Mouse (Mus musculus) spleen, adult 2 months (tissue): ENCODE results near the gene Crocc2. TPM values are rescaled to one million over a fixed set of nuclear protein-coding genes. Genes with fewer than 3 reads are reported as not detected.

Experiments used
- DNase-seq, 2 experiments: peaks; one replicate each; pipeline versions ENCODE4 v3.0.0 to v3.0.0-alpha.2; 2012 to 2021; ENCODE audit warnings: low spot score in 2 of 2, low read depth in 1 of 2
- H3K27ac ChIP-seq: fragments of 200-500 bp; 2 replicates; pipeline ENCODE4 v1.5.1; 2012; ENCODE audit warnings: low read length, inconsistent platforms; ENCODE audit not compliant: insufficient read depth
- H3K27me3 ChIP-seq: fragments of 200-500 bp; 2 replicates; pipeline ENCODE4 v1.6.1; 2012; ENCODE audit warnings: mild to moderate bottlenecking, moderate library complexity, low read length, inconsistent platforms; ENCODE audit not compliant: control insufficient read depth, insufficient read depth
- H3K36me3 ChIP-seq: fragments of 200-500 bp; 2 replicates; pipeline ENCODE4 v1.6.1; 2012; ENCODE audit warnings: mild to moderate bottlenecking, low read length, inconsistent platforms; ENCODE audit not compliant: control insufficient read depth, insufficient read depth
- H3K4me1 ChIP-seq: fragments of 200-500 bp; 2 replicates; pipeline ENCODE4 v1.6.1; 2011; ENCODE audit warnings: inconsistent platforms; ENCODE audit not compliant: control insufficient read depth, insufficient read depth, insufficient read length
- H3K4me3 ChIP-seq: fragments of 200-500 bp; 2 replicates; pipeline ENCODE4 v1.5.1; 2011; ENCODE audit warnings: mild to moderate bottlenecking, inconsistent platforms; ENCODE audit not compliant: insufficient read depth, insufficient read length; ENCODE audit errors: extremely low read depth
- CTCF ChIP-seq: fragments of 200-500 bp; IDR thresholded peaks from 2 replicates; pipeline ENCODE4 v1.5.1; 2011; ENCODE audit warnings: mild to moderate bottlenecking, inconsistent platforms; ENCODE audit not compliant: insufficient read depth, insufficient read length, insufficient replicate concordance; ENCODE audit errors: extremely low read depth
- POLR2A ChIP-seq: fragments of 200-500 bp; IDR thresholded peaks from 2 replicates; pipeline ENCODE4 v1.6.1; 2011; ENCODE audit warnings: low read depth, low read length, inconsistent platforms
- WGBS: fragments of 180-500 bp; shearing (Covaris S2); methylation state at CpG from one replicate; pipeline ENCODE4 v1.1.7; 2018; 5-methylcytosine and 5-hydroxymethylcytosine counted together
- polyA plus RNA-seq: library from polyadenylated mRNA; depleted of rRNA; stranded (reverse); fragments of >200 nt; gene quantifications from 2 replicates; pipeline ENCODE4 v1.2.3, GENCODE M21; 2012

Crocc2 gene
- polyA plus RNA-seq, 1 experiment, result 0.16 TPM

DNA sequence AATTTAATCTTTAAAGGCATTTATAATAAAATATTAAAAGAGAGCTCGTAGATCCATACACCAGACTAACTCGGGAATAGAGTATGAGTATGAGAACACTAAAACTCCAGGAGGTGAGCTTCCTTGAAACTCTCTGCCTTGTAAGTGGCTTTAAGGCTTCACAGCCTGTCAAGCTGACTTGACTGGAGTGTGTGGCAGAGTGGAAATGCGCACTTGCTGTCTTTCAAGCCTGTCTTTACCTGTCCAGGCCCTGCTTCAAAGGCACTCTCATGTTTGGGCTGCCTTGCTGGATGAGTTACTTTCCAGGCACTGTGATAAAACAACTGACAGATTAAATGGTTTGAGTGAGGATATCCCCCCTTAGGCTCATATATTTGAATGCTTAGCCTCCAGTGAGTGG lies 29.4 kb downstream of the Crocc2 start:
- no peaks in the 10 kb centered on the region for H3K4me1 ChIP-seq
- no peak overlapping the region for H3K27ac ChIP-seq
- no peaks in the 10 kb centered on the region for H3K27me3 ChIP-seq
- WGBS, result 82% methylated on average over 3 of the region's 3 CpGs
- TF ChIP-seq CTCF (no peak), POLR2A (no peak)
- H3K4me3 ChIP-seq, result no peak overlapping the region
- no peak for DNase-seq
- no peaks in the 10 kb centered on the region for H3K36me3 ChIP-seq

GRCm38 (mm10) chr1:93206277-93206970 lies 37.9 kb downstream of the Crocc2 start:
- no peak overlapping the region for H3K4me3 ChIP-seq
- H3K36me3 ChIP-seq, result no peaks in the 10 kb centered on the region
- no peaks in the 10 kb centered on the region for H3K4me1 ChIP-seq
- 77% methylated on average over 12 of the region's 12 CpGs for WGBS
- DNase-seq, result no peak
- H3K27me3 ChIP-seq, result no peaks in the 10 kb centered on the region
- no peak overlapping the region for H3K27ac ChIP-seq
- TF ChIP-seq CTCF (no peak), POLR2A (no peak)

- Histone ChIP-seq H3K4me3 (no peak overlapping the region), H3K27ac (no peak overlapping the region), H3K36me3 (no peaks in the 10 kb centered on the region), H3K27me3 (no peaks in the 10 kb centered on the region), H3K4me1 (no peaks in the 10 kb centered on the region)
- no peak for DNase-seq
- 73% methylated on average over 4 of the region's 4 CpGs for WGBS
- no peak for TF ChIP-seq POLR2A
- no peak for TF ChIP-seq CTCF
Measured at GRCm38 (mm10) chr1:93207536-93208064, 39.1 kb downstream of the Crocc2 start.

DNA sequence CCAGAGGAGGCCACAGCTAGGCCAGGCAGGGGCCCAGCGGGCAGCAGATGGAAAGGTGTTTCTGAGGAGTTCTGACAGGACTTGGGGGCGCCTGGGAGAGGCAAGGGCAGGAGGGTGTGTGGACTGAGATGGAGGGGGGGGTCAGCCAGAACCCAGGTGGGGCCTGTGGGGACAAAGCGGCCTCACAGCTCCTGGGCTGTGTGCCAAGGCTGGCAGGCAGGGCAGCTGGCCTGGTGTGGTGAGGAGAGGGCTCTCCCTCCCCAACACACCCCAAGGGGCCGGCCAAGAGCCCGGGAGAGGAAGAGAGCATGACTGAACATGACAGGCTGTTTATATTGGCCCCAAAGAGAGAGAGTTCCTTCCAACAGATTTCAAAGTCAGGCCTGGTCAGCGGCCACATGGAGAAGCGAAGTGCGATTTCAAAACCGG lies 41.7 kb downstream of the Crocc2 start:
- Histone ChIP-seq H3K4me3 (no peak overlapping the region), H3K27ac (peak overlapping the region; percentile 5; the same call in 1 of the 2 replicates), H3K4me1 (no peaks in the 10 kb centered on the region), H3K27me3 (no peaks in the 10 kb centered on the region), H3K36me3 (no peaks in the 10 kb centered on the region)
- DNase-seq, result no peak
- WGBS, result 12% methylated on average over 9 of the region's 9 CpGs
- no peak for TF ChIP-seq POLR2A
- TF ChIP-seq CTCF, result no peak

DNA sequence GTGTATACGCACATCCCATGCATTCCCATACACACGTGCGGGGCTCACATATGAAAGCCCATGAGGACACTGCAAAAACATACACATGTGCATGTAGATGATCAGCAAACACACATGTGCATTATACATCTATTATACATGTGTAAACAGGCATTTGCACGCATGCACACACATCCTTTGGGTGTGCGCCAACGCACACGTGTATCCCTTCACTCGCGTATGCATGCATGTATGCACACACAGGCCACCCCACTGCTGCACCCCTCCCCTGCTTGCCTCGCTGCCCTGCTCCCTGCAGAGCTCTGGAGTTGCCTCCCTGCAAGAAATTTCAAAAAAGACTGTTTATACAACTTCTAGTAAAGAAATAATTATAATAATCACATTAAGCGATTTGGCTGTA lies 42.5 kb downstream of the Crocc2 start:
- no peak for TF ChIP-seq POLR2A
- no peak for TF ChIP-seq CTCF
- Histone ChIP-seq H3K36me3 (no peaks in the 10 kb centered on the region), H3K27me3 (no peaks in the 10 kb centered on the region), H3K4me1 (no peaks in the 10 kb centered on the region), H3K27ac (no peak overlapping the region), H3K4me3 (no peak overlapping the region)
- no peak for DNase-seq
- WGBS, result 86% methylated on average over 11 of the region's 11 CpGs

DNA sequence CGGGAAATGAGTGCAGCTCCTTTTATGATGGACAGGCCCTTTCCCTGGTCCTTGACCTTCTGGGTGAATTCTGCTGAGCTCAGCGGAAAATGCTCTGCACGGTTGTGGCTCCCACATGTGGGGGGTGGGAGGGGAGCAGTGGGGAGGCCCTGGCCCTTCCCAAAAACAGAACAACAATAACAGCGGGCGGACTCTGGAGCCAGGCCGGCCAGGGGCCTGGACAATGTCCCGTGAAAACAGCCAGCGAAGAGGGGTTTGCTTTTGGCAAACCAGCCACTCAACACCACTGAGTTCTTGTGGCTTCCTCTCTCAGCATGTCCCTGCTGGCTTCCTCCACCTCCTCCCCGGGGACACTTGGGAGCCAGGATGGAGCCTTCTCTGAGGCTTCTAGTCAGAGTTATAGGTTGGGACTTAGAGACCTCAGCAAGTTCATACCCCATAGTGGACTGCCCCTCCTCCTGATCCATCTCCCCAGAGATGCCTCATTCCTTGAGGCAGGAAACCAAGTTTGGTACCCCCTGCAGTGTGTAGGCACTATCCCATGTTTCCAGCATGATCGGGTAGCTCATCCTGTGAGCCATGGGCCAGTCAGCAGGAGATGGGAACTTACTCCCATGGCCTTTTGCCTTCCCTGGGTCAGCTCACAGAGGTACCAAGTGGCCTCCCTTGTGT lies 43.2 kb downstream of the Crocc2 start:
- no peak for TF ChIP-seq CTCF
- TF ChIP-seq POLR2A, result no peak
- H3K27me3 ChIP-seq, result no peaks in the 10 kb centered on the region
- no peaks in the 10 kb centered on the region for H3K36me3 ChIP-seq
- peak in 1 of 2 experiments; percentile 16 for DNase-seq
- no peak overlapping the region for H3K4me3 ChIP-seq
- no peaks in the 10 kb centered on the region for H3K4me1 ChIP-seq
- WGBS, result 54% methylated on average over 10 of the region's 10 CpGs
- H3K27ac ChIP-seq, result peak overlapping the region; percentile 49

DNA sequence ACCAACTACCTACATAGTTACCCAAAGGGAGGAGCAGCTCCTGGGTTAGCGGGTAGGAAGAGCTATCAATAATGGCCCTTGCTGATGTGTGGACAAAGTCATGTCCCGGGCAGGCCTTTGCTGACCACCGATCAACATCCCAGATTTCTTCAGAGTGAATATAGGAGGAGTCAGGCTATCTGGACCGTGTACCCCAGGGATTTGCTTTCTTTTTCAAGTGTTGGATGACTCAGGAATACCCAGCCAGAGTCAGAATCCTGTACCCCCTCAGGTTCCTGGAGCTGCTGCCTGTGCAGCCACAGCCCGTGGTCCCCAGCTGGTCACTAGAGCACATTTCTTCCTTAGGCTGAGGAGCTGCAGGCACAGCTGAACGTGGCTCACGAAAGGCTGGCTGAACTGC lies 43.9 kb downstream of the Crocc2 start:
- DNase-seq, result no peak
- 85% methylated on average over 7 of the region's 7 CpGs for WGBS
- Histone ChIP-seq H3K27me3 (no peaks in the 10 kb centered on the region), H3K4me1 (no peaks in the 10 kb centered on the region), H3K36me3 (no peaks in the 10 kb centered on the region), H3K27ac (0 out of 2 replicates have a peak overlapping the region, but pooled peaks have one; percentile 49), H3K4me3 (no peak overlapping the region)
- TF ChIP-seq CTCF (no peak), POLR2A (no peak)
